Mouse (Mus musculus) lung, postnatal 0 days (tissue): ENCODE measurements around the gene Nt5dc1.
"Not testable (repeated sequence)": the region's sequence is repeated elsewhere in the genome, so short reads cannot be mapped to it uniquely, and the experiment has no call there.

Source experiments
- CTCF ChIP-seq: IDR thresholded peaks from 2 replicates; pipeline ENCODE4 v1.5.1; 2016; ENCODE audit warnings: antibody characterized with exemption, mild to moderate bottlenecking
- EP300 ChIP-seq: IDR thresholded peaks from 2 replicates; pipeline ENCODE4 v1.6.1; 2016; ENCODE audit warnings: antibody characterized with exemption, mild to moderate bottlenecking, control low read depth

DNA sequence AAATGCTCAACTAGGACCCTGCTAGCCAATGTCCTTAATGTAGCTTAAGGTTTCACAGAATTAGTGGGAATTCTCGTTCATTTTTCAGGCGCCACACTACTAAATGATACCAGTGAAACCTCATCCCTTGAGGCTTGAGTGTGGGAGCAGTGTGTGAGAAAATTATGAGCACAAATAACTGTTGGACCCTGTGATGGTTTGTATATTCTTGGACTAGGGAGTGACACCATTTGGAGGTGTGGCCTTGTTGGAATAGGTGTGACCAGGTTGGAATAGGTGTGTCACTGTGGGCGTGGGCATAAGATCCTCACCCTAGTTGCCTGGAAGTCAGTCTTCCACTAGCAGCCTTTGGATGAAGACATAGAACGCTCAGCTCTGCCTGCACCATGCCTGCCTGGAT, 442 bp upstream of the Nt5dc1 start:
- not testable (repeated sequence) for TF ChIP-seq CTCF, EP300
